Mouse (Mus musculus) layer of hippocampus, postnatal 25 days (tissue): ENCODE data around the gene Txndc12. TPM values are rescaled to one million over a fixed set of nuclear protein-coding genes. Genes with fewer than 3 reads are reported as not detected.

ENCODE experiments used
- DNase-seq, 2 experiments: peaks; one replicate each; pipeline ENCODE4 v3.0.0; 2022; ENCODE audit warnings: mixed read lengths in 2 of 2, low spot score in 1 of 2; ENCODE audit errors: extremely low spot score in 1 of 2
- total RNA-seq, 2 experiments: library from RNA; stranded (reverse); gene quantifications; 2 replicates each; pipeline ENCODE4 v1.2.3; 2021

Gene Txndc12
- 10 to 100 TPM; 37.0 to 37.7 TPM for total RNA-seq

GRCm38 (mm10) chr4:108834115-108834970 is at the start of gene Txndc12:
Gene Txndc12 (plus strand): TSS chr4:108834601.
- DNase-seq, result peak; percentile 56 to 57

DNA sequence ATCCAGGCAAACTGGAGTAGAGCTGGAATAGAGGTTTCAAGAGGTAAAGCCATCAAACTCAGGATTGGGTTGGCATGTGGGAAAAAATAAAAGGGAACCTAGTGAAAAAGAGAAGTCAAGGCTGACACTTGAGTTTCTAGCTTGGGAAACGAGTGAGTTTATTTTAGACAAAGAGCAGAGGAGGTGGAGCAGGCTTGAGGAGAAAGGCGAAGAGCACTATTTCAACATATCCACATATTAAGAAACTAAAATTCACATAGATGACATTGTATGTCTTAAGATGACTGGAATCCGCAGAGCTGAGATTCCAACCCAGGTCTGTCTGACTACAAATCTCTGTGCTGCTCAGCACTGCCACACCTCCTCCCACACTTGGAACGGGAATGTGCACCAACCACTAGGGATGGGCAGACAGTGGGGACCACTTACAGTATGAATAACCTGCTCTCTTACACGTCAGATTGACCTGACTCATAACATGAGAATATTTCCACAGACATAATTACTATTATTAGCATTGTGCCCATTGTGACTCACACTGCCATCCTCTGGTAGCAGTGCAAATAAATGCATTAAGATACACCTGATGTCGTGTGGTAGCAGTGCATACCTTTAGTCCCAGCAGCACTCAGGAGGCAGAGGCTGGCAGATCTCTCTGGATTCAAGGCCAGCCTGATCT is 45.0 kb upstream of the Txndc12 start:
- DNase-seq, result no peak

GRCm38 (mm10) chr4:108790507-108790906 is 43.9 kb upstream of the Txndc12 start:
- DNase-seq, result no peak

GRCm38 (mm10) chr4:108793941-108794340 is 40.5 kb upstream of the Txndc12 start:
- DNase-seq, result no peak

DNA sequence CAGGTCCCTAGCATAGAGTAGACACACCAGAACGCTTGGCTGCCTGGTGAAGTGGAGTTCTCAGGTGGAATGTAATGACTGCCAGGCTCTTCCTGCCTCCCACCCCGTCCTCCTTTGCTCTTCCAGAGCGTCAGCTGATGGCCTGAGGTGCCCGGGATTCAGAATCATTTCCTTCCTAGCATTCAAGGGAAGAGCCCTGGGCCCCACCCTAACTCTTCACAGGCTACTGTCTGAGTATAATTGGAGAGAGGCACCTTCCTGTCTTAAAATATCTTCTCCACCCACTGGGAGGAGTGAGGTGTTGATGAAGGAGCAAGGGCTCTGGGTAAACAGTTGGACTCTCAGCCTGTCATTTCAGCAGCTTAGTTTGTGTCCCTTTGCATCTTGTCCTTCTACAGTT is 37.7 kb upstream of the Txndc12 start:
- DNase-seq, result no peak

- peak; percentile 35 to 86 for DNase-seq
These were observed 36.1 kb upstream of the Txndc12 start for GRCm38 (mm10) chr4:108798083-108798830.

GRCm38 (mm10) chr4:108803535-108803934 is 30.9 kb upstream of the Txndc12 start:
- DNase-seq, result no peak

DNA sequence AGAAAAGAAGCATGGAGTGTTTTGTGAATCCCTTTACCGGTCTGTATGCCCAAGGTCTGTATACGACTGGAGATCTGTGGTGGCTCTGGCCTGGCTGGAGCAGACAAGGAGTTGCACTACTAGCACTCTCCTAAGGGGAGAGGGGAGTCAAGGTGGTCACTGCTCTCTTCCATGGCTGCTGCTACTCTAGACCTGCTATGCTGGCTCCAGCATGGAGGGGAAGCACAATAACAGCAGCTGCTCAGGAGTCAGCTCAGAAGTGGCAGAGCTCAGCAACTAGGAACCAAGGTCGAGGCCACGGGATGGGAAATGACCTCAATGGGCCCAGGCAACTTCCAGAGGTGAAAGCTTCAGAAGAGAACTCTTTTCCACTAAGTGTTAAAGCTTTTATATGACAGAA is 23.3 kb upstream of the Txndc12 start:
- DNase-seq, result no peak

GRCm38 (mm10) chr4:108811550-108811949 is 22.9 kb upstream of the Txndc12 start:
- DNase-seq, result no peak

- DNase-seq, result no peak
These were observed 8.7 kb upstream of the Txndc12 start for GRCm38 (mm10) chr4:108825677-108826076.

GRCm38 (mm10) chr4:108826096-108826495 is 8.3 kb upstream of the Txndc12 start:
- no peak for DNase-seq

DNA sequence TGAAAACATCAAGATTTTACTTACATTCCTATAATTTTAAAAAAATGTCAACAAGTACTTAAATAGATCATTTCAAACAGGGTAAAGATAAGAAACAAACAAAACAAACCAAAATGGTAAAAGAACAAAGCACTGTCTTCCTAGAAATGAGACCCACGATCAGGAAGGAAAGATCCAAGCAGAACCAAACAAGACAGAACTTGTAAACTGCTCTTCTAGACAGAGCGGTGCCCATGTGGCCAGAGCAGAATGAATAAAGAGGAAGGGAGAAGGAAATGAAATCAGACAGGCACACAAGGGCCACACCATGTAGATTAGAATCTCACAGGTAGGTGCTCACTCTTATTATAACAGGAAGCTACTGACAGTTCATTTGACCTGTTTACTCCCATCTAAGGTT is 7.8 kb upstream of the Txndc12 start:
- no peak for DNase-seq

DNA sequence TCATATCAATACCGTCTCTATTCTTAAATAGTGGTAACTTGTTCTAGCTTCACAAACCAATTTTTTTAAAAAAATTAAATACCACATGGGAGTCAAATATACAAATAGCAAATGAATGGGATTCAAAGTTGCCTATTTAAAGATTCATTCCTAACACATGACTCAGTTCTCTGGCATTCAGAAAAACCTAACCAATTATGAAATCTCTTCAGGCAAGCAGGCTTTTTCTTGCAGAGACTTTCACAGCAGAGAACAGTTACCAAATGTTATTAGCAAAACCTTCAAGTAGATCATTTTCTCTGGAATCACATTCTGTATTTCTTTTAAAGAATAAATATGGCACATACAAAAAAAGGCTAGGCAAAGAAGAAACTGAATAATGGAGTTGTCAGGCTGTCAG is 3.7 kb upstream of the Txndc12 start:
- no peak for DNase-seq

GRCm38 (mm10) chr4:108832916-108833827 is 1.2 kb upstream of the Txndc12 start, which contains the start of gene Btf3l4:
Gene Btf3l4 (minus strand): TSS chr4:108833614.
- DNase-seq, result peak; percentile 73 to 84

- DNase-seq, result no peak
These were observed 630 bp upstream of the Txndc12 start for GRCm38 (mm10) chr4:108833828-108834114.

- DNase-seq, result no peak
These were observed 540 bp downstream of the Txndc12 start for GRCm38 (mm10) chr4:108834971-108835311.

- no peak for DNase-seq
These were observed 1.1 kb downstream of the Txndc12 start for GRCm38 (mm10) chr4:108835496-108835895.

GRCm38 (mm10) chr4:108838031-108838430 is 3.6 kb downstream of the Txndc12 start:
- no peak for DNase-seq

GRCm38 (mm10) chr4:108841920-108842578 is 7.6 kb downstream of the Txndc12 start:
- DNase-seq, result no peak

GRCm38 (mm10) chr4:108843336-108843735 is 8.9 kb downstream of the Txndc12 start:
- DNase-seq, result no peak
